Mouse (Mus musculus) gonadal fat pad, adult 2 months (tissue): ENCODE results near the gene Muc5b. TPM values are rescaled to one million over a fixed set of nuclear protein-coding genes. Genes with fewer than 3 reads are reported as not detected.

Experiments
- DNase-seq: peaks from one replicate; pipeline ENCODE4 v3.0.0-alpha.2; 2012; ENCODE audit warnings: low read depth
- polyA plus RNA-seq: library from polyadenylated mRNA; depleted of rRNA; stranded (reverse); fragments of >200 nt; gene quantifications from 2 replicates; pipeline ENCODE4 v1.2.3, GENCODE M21; 2012; rRNA removed

The Muc5b gene
- polyA plus RNA-seq, 1 experiment: 42.4 TPM

DNA sequence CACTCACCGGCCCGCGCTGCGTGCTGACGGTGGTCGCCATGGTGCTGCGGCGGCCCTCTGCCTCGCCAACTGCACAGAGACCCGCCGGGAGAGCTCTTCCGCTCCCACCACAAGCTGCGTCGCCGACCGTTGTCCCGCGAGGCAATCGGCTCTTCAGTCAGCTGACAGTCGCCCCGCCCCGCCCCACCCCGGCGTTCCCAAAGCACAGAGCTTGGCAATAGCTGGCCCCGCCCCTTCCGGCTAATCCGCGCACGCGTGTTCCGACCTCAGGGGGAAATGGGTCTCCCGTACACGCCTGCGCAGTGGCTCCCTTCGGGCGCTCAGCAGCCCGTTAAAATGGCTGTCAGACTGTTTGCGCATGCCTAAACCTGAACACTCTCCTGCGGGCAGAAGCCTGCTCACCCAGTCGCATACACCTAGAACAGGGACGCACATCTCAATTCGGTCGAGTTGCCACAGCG, 63.4 kb downstream of the Muc5b start:
- DNase-seq: peak; percentile 66

DNA sequence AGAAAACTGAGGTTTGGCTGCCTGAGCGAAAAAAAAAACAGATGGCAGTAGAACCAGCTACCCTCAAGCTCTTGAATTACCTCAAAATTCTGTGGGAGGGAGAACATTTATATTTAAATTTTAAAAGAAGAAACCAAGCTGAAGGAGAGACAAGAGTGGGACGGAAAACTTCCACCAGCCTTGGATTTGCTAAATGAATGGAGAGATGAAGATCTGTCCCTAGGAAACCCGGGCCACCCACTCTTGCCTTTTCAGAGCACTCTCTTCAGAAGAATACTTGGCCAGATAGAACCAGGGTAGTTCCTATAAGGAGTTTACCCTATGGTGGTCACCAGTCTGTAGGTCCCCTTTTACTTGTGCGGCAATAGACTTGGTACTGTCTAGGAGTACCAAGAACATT, 63.9 kb downstream of the Muc5b start:
- DNase-seq: no peak

DNA sequence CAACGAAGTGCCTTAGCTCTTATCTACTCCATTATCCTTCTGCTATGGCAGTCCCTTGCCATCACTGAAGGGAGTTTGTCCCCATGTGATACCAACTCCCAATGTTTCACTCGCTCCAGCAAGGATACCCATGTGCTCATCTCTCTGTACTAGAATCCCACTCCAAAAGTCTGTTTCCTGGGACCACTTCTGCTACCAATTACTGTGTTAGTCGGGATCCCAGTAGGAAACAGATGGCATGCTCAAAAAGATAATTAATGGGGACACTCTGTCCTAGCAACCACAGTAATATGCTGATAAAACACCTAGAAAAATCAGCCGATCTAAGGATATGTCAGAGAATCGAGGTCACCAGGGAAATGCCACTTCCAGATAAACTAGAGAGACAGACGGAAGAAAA, 69.7 kb downstream of the Muc5b start:
- no peak for DNase-seq

DNA sequence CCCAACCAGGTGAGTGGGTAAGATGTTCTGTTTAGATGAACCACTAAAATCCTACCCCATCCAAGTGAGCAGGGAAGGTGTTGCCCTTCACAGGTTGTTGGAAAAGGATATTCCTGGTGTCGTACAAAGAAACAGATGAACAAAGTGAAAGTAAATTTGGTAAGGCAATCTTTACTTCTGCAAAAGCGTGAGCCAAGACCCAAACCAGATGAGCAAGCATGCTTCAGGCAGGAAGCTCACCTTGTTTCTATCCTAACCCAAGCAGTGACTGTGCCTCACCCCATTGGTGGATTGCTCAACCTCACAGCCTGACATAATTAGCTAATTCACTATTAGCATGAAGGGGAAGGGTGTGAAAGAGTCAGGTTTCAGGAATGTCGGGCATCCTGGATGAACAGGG, 72.4 kb downstream of the Muc5b start:
- peak; percentile 30 for DNase-seq

DNA sequence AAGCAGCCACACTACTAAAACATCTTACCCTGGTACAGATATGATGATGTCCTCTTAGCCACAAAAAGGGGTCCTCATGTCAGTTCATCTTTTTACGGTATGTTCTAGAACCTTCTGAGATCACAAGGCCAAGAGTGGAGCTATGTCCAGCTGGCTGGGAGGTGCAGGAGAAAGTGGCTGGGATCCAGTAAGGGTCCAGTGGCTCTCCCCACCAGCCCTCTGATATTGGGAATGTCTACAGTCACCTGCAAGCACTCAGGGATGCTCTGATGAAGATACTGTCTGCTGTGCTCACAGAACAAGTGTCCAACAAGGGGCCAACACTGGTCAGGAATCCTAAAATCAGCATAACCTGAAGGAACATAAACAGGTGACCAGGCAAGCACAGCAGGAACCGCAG, 79.5 kb downstream of the Muc5b start, which contains the start of gene Tollip:
Gene Tollip, minus strand, starts transcription at position 101 of the 400 bp plus-strand sequence.
- no peak for DNase-seq

Other genes starting within 250 kb of the Muc5b start
- 0.01 and 0.08 TPM in 2 replicates for gene Muc6, start 183.8 kb upstream of the Muc5b start, polyA plus RNA-seq
- gene Muc2, start 148.7 kb upstream of the Muc5b start, polyA plus RNA-seq: 2.9 and 5.8 TPM in 2 replicates
- gene Muc5ac, start 50.1 kb upstream of the Muc5b start, polyA plus RNA-seq: 0.03 TPM in 1 of 2 replicates, not detected in the other
- 103 and 105 TPM in 2 replicates for gene Tollip, start 79.4 kb downstream of the Muc5b start, polyA plus RNA-seq
- 0.09 and 0.33 TPM in 2 replicates for gene Brsk2, start 110.7 kb downstream of the Muc5b start, polyA plus RNA-seq
- gene Mob2, start 222.0 kb downstream of the Muc5b start, polyA plus RNA-seq: 50.5 and 54.7 TPM in 2 replicates